Mouse (Mus musculus): ENCODE measurements around the gene Gpr18.

DNA sequence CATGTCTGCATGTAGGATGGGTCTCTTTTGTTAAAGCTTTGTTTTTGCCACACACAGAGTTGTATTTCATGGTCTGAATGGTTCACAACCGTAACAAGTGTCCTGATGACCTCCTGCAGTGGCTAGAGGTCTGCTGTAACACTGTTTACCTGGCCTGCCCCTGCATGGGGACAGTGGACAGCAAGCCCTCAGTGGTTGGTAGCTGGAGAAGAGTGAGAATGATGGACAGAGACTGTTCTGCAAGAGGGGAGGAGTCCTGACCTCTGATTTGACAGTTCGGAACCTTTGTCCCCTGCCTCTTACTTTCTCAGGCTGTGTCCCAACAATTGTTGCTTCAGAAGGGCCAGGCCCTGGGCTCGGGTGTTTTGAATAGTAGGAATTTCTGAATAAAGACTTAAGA lies 2.7 kb upstream of the Gpr18 start:
- TF ChIP-seq CTCF (IDR thresholded peaks at IDR 0.05; ENCODE audit: low read depth): no peak
- no peak for TF ChIP-seq EP300 (IDR thresholded peaks at IDR 0.05; ENCODE audit: low read depth)

Measured in liver, postnatal 0 days (tissue).